27 mouse cellular contexts compared by ENCODE assay signal in the genomic region with DNA sequence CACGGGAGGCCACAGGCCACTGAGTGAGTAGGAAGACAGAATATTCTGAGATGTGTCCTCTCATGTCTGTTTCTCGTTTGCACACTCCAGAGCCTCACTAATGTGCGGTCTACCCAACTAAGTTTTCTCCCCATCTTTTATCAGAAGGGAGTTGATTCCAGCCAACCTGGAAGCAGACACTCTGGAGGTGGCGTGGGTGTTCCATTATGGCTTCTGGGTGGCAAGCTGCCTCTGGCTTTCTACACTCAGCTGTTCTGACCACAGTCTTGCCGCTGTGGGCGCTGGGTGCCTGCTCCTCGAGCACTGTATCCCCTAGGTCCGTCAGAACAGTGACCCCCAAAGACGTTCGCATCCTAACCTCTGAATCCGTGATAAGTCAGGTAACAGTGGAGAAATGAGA. TPM values are rescaled to one million over a fixed set of nuclear protein-coding genes. Genes with fewer than 3 reads are reported as not detected.
DNase-seq lines count a peak whose midpoint lies in the region; ATAC-seq lines count a peak whose summit lies in the region.
"Had no signal": no experiment of that assay in that cellular context is flagged by ENCODE, and none has a peak within 500 bp of the region (broad histone marks: within the 10 kb centered on the region; RNA-seq: fewer than 3 reads in every experiment).

No protein-coding gene starts in this region.

- H3K4me2 ChIP-seq in heart, embryonic 16.5 days (ENCODE audit: low read depth, low read length): no peak overlapping the region
- H3K4me2 ChIP-seq: hindbrain, embryonic 12.5 days; intestine, embryonic 15.5 days; limb, embryonic 12.5 days; liver, embryonic 15.5 days; lung, embryonic 14.5 days had no signal

- H3K36me3 ChIP-seq in heart, embryonic 16.5 days (ENCODE audit: control insufficient read depth, insufficient read depth): no peaks in the 10 kb centered on the region
- H3K36me3 ChIP-seq: hindbrain, embryonic 12.5 days; intestine, embryonic 15.5 days; liver, embryonic 15.5 days had no signal

- H3K9me3 ChIP-seq in heart, embryonic 16.5 days (replicated peaks; ENCODE audit: control insufficient read depth, low read length): no peaks in the 10 kb centered on the region
- H3K9me3 ChIP-seq: hindbrain, embryonic 12.5 days; intestine, embryonic 15.5 days; limb, embryonic 12.5 days; liver, embryonic 15.5 days had no signal

- WGBS in heart, embryonic 16.5 days: 75% methylated on average over 11 of the region's 11 CpGs

- ATAC-seq in heart, embryonic 16.5 days (replicated peaks; ENCODE audit: extremely low read depth, insufficient read depth, low FRiP score): no peak
- ATAC-seq: CD4-positive, CD25-positive, alpha-beta regulatory T cell, adult 4 months; forebrain, embryonic 16.5 days; hindbrain, postnatal 0 days; intestine, embryonic 15.5 days had no signal

- H3K9ac ChIP-seq in heart, embryonic 16.5 days (ENCODE audit: low read length): no peak overlapping the region
- H3K9ac ChIP-seq: hindbrain, embryonic 12.5 days; intestine, embryonic 15.5 days; limb, embryonic 12.5 days; liver, embryonic 15.5 days; lung, embryonic 14.5 days had no signal

- H3K27ac ChIP-seq in heart, embryonic 16.5 days (ENCODE audit: low read length): 0 out of 2 replicates have a peak overlapping the region, but pooled peaks have one; percentile 19
- 0 out of 2 replicates have a peak overlapping the region, but pooled peaks have one; percentile 1 for H3K27ac ChIP-seq in brown adipose tissue, adult 24 weeks (replicated peaks; ENCODE audit: low read depth, low read length)
- H3K27ac ChIP-seq: hindbrain, embryonic 12.5 days; hindbrain, postnatal 0 days; intestine, embryonic 15.5 days; limb, embryonic 12.5 days; liver, embryonic 15.5 days; stomach, postnatal 0 days had no signal

- H3K4me1 ChIP-seq in heart, embryonic 16.5 days (ENCODE audit: control insufficient read depth, insufficient read depth, low read length): peaks cover 27% of the 10 kb centered on the region
- H3K4me1 ChIP-seq in brown adipose tissue, adult 24 weeks (ENCODE audit: control insufficient read depth, insufficient read depth, insufficient read length, low read length): peaks cover 19% of the 10 kb centered on the region
- H3K4me1 ChIP-seq: intestine, embryonic 15.5 days; liver, embryonic 15.5 days had no signal

- no peaks in the 10 kb centered on the region for H3K27me3 ChIP-seq in heart, embryonic 16.5 days (ENCODE audit: control insufficient read depth, insufficient read depth, low read length)
- H3K27me3 ChIP-seq: hindbrain, embryonic 12.5 days; intestine, embryonic 15.5 days; limb, embryonic 12.5 days; liver, embryonic 15.5 days had no signal

- intact Hi-C loops in heart, postnatal 14 days (cut with DNase I): no loop called here
- intact Hi-C loops in left cerebral cortex, postnatal 10 days (cut with DNase I): no loop called here

- peak; percentile 83 for DNase-seq in heart, adult 11 months
- DNase-seq in heart, postnatal 14 days: no peak
- DNase-seq in heart, adult 18-20 months: no peak
- peak; percentile 62 to 68 for DNase-seq in left cerebral cortex, adult 18-20 months (ENCODE audit: low spot score in 2 of 2)
- DNase-seq in left cerebral cortex, postnatal 10 days (ENCODE audit: extremely low spot score in 1 of 2, low spot score in 2 of 2): no peak
- DNase-seq: adrenal gland, postnatal 14 days; cerebellum, adult 2 months; cerebellum, postnatal 14 days; gastrocnemius, postnatal 36 days; kidney, adult 2 months; kidney, postnatal 36 days; lung, embryonic 14.5 days; lung, postnatal 14 days; midbrain, embryonic 14.5 days; thymus, adult 18-20 months; thymus, postnatal 25 days had no signal

- H3K4me3 ChIP-seq in heart, embryonic 16.5 days (ENCODE audit: low read length): no peak overlapping the region
- no peak overlapping the region for H3K4me3 ChIP-seq in brown adipose tissue, adult 24 weeks (ENCODE audit: insufficient read depth, low read depth, low read length)
- H3K4me3 ChIP-seq: erythroblast, embryonic 14.5 days; hindbrain, embryonic 12.5 days; intestine, embryonic 15.5 days; limb, embryonic 12.5 days; liver, embryonic 15.5 days had no signal

RNA-seq across cellular contexts. Expression of gene Akap2, which starts 34.5 kb away (rescaled TPM):
- 100 to 1,000 TPM; 110 to 116 TPM for total RNA-seq in heart, postnatal 14 days (2021)
- polyA plus RNA-seq in heart, embryonic 16.5 days (2015; fragmentation: Nextera tagmentation; extraction: Ambion mirVana): 42.4 and 53.8 TPM in 2 replicates
- total RNA-seq in heart, adult 18-20 months (2021): 10 to 100 TPM; 90.7 to 99.5 TPM
- 10 to 100 TPM; 42.1 to 46.8 TPM for total RNA-seq in left cerebral cortex, adult 18-20 months (2021)
- 10 to 100 TPM; 36.2 to 38.9 TPM for total RNA-seq in left cerebral cortex, postnatal 10 days (2021)
- polyA plus RNA-seq in brown adipose tissue, adult 24 weeks (2012; ENCODE audit: insufficient read depth, insufficient read length, missing spikeins): 30.6 and 41.6 TPM in 2 replicates

Comparison
In these comparisons a context has a peak if more than half of its experiments do, and no peak if none do; other contexts are left out.
1. DNase-seq: peak in heart, adult 11 months (single experiment) and left cerebral cortex, adult 18-20 months (2 of 2); none in heart, postnatal 14 days (0 of 2), heart, adult 18-20 months (0 of 2) and left cerebral cortex, postnatal 10 days (0 of 2).